Mouse (Mus musculus) ovary, adult 18-20 months (tissue): ENCODE measurements around the gene Dnajc28.
"Not testable (repeated sequence)": the region's sequence is repeated elsewhere in the genome, so short reads cannot be mapped to it uniquely, and the experiment has no call there.

Source experiments
- DNase-seq: peaks from one replicate; pipeline ENCODE4 v3.0.0; 2022; ENCODE audit warnings: low spot score, mixed read lengths

Dnajc28 gene

DNA sequence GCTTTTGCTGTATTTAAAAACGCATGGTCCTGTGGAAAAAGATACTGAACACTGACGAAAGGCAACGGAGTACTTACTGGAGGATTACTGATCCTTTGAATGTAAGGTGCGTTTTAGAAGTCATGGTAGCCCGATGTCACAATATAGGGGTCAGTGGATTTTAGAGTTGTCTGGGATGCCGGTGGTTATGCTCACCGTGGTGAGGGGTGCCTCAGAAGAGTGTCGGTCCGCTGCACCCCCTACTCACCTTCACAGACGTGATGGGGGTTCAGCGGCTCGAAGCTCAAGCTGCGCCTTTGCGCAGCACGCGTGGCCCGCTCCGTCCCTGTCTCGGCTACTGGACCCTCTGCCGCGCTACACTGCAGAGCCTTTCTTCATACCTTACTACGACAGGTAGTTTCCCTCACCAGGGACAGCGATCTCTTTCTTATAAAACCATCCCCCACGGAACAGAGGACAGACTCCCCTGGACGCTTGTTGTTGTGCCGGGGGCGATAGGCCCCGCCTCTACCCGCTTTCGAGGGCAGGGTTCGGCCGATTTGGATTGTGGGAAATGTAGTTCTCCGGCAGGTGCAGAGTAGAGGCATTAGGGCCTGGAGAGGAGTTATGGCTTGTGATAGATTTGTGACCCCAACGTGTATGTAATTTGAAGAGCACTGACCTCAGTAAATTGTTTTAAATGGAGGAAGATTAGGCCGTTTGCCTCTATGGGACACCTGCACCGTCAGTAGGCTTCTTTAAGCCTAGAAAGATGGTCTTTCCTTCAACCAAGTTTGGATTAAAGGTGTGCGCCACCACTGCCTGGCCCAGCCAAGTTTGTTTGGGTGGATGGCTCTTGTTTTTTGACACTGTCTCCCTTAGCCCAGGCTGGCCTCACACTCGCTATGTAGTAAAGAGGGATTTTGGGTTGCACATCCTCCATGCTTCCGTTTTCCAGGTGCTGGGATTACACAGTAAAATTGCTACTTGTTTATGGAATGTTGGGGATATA lies at the start of gene Dnajc28:
TSS of gene Dnajc28 (minus strand) at position 516 of the 991 bp plus-strand sequence.
- DNase-seq, result peak; percentile 60

DNA sequence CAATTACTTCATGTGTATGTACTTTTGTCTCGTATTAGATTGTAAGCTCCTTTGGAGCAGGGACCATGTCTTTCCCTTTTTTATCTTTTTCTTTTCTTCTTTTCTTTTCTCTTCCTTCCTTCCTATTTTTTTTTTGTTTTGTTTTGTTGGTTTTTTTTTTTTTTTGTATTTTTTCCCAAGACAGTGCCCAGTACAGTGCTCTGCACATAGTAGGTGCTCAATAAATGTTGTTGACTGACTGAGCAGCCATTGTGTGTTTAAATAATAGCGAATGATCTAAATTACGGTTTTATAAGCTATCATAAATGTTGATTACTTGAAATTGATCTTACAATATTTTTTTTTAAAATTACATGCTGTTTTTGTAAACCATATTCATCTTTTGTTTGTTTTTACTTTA lies 45.0 kb upstream of the Dnajc28 start:
- DNase-seq, result no peak

DNA sequence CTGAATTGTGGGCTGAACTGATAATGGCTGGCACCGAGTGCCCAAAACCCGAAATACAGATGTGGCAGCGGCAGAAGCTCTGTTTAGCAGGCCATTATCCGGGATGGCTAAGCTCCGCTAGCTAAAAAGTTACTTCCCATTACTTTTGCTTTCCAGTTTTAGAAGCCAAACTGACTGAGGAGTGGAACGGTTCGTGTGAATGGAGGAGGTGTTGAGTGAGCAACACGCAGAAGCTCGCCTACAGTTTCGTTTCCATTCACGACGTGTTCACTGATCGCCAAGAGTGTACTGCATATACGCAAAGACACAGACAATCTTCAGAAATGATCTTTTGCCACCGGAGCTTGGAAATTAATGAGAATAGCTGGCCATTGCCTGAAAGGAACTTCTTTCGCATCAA lies 43.5 kb upstream of the Dnajc28 start:
- no peak for DNase-seq

DNA sequence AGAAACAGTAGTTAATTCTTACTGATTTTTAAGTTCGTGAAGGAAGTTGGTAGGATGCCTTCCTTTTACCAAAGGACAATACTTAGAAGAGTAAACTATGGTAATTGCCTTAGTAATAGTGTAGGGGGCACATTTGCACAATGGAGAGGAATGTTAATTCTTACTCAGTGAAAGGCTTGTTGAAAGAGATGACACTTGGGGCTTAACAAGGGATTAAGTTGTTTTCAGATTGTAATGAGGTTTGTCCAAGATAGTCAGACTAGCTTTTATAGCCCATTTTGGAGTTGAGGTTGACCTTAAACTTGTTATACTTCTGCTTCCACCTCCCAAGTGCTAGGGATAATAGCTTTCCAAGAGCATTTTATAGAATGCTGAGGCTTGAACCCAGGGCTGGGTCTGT lies 42.6 kb upstream of the Dnajc28 start:
- no peak for DNase-seq

DNA sequence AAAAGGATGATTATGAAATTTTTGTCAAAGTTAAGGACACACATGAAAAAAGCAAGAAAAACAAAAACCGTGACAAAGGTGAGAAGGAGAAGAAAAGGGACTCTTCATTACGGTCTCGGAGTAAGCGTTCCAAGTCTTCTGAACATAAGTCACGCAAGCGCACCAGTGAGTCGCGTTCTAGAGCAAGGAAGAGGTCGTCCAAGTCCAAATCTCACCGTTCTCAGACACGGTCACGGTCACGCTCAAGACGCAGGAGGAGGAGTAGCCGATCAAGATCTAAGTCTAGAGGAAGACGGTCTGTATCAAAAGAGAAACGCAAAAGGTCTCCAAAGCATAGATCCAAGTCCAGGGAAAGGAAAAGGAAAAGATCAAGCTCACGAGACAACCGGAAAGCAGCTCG lies 41.0 kb upstream of the Dnajc28 start:
- no peak for DNase-seq

DNA sequence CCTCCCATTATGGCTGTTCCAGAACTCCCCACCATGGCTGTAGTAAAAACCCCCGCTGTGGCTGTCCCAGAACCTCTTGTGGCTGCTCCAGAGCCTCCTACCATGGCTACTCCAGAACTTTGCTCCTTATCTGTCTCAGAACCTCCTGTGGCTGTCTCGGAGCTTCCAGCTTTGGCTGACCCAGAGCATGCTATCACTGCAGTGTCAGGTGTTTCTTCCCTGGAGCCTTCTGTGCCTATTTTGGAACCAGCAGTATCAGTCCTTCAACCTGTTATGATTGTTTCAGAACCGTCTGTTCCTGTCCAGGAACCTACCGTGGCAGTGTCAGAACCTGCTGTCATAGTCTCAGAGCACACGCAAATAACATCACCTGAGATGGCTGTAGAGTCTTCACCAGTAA lies 39.6 kb upstream of the Dnajc28 start:
- DNase-seq, result no peak

GRCm38 (mm10) chr16:91657285-91657684 lies 38.5 kb upstream of the Dnajc28 start:
- DNase-seq, result no peak

- no peak for DNase-seq
Measured at GRCm38 (mm10) chr16:91655285-91655684, 36.5 kb upstream of the Dnajc28 start.

DNA sequence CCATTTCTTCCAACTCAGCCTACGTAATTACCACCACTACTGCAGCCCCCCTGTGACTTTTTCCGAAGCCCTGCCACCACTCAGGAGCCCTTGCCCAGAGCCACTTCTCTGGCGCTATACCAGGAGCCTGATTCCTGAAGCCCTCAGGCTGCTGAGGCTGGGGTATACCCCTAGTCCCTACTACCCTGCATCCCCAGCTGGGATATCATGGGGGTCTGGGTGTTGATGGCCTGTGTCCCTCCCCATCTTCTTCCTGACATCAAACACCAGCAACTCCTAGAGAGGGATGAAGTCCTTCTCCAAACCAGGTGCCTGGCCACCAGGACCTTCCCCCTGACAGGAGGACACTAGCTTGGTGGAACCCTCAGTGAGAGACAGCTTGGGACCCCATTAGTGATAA lies 33.4 kb upstream of the Dnajc28 start:
- DNase-seq, result no peak

DNA sequence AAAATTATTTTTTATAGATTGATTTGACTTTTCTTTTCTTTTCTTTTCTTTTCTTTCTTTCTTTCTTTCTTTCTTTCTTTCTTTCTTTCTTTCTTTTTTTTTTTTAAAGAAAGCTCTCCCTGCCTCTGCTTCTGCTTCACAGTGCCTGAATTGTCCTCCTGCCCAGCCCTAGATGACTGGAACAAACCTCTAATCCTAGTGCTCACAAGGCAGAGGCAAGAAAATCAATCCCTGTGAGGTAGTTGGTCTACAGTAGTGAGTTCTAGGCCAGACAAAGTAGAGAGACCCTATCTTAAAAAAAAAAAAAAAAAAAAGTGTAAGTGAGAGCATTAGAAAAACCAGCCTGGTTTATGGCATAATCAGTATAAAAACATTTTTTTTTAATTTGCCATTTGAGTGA lies 31.0 kb upstream of the Dnajc28 start:
- no peak for DNase-seq

GRCm38 (mm10) chr16:91649246-91649645 lies 30.4 kb upstream of the Dnajc28 start:
- DNase-seq, result no peak

DNA sequence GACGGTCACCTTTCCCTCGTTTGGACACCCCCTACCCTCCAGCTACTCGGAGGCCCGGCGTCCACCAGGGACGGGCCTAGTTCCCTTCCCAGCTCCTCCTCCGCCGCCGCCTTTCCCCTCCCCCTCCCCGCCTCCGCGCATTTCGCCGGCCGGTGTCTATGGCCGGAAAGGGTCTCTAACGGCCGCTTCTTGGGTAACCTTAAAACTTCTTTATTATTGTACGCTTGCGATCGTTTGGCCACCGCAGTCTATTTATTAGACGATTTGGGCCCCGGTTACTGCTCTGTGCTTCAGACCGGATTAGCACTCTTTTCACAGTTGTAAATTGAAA lies 29.4 kb upstream of the Dnajc28 start:
- DNase-seq, result peak; percentile 60

DNA sequence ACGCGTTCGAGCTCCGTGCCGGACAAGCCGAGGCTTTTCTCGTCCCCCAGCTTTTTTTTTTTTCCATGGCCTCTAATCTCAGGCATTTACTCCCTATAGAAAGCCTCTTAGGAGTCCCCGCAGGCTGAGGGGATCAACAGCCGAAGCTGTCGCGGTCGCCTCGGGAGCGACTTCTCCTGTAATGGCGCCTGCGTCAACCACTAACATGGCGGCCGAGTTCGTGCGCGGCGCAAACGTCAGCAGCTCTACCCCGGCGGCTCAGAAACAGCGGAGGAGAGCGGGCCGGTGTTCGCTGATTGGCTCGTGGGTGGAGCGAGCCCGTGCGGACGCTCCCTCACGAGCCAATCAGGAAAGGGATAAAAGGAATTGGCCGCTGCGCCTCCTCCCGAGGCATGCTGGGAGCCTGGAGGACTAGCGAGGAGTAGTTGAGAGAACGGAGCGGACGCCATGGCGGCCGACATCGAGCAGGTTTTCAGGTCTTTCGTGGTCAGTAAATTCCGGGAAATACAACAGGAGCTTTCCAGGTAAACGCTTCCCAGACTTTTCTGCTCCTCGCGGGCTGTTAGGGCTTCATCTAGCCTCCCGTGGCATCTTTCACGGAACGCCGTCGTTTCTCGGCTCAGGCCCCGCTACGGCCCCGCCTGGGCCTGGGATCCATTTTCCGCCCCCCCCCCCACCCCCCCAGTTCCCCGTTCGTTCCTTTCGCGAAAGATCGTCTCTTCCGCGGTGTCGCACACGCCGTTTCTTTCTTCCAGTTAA lies 28.8 kb upstream of the Dnajc28 start, which contains the start of gene Son:
TSS of gene Son (plus strand) at position 46 of the 759 bp plus-strand sequence.
- DNase-seq, result peak; percentile 97

- DNase-seq, result peak; percentile 91
Measured at GRCm38 (mm10) chr16:91646681-91647419, 28.0 kb upstream of the Dnajc28 start, which contains the start of gene Gart. Gene Gart (minus strand): TSS chr16:91646952.

- no peak for DNase-seq
Measured at GRCm38 (mm10) chr16:91645995-91646602, 27.3 kb upstream of the Dnajc28 start.

- not testable (repeated sequence) for DNase-seq
Measured at GRCm38 (mm10) chr16:91645420-91645819, 26.6 kb upstream of the Dnajc28 start.

DNA sequence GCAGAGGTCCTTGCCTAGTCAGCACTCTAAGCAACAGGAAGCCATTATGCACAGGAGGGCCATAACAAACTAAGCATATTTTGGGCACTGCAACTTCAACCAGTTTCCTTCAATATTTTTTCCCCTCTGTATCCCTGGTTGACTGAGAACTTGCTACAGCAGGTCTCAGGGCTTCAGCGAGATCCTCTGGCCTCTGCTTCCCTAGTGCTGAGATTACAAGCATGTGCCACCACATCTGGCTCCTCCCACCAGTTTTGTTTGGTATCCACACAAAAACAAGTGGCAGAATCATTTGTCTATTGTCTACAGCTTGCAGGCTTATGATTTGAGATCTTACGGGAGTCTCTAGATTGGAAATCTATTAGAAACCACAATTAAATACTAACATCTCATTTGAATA lies 26.1 kb upstream of the Dnajc28 start:
- DNase-seq, result no peak

GRCm38 (mm10) chr16:91640171-91640570 lies 21.3 kb upstream of the Dnajc28 start:
- DNase-seq, result no peak

DNA sequence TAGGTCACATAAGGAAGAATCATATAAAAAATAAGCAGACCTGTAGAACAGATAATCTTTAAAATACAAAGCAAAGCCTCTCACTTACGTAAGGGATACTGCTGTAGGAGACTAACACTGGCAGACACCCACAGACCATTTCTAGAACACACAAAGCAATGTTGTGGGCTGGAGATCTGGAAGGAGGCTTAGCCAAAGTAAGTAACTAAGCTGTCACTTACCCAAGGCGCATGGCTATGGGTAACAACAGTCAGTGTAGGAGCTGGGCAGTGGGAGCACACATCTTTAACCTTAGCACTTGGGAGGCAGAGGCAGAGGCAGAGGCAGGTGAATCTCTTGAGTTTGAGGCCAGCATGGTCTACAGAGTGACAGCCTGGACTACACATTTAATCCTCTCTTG lies 20.8 kb upstream of the Dnajc28 start:
- DNase-seq, result no peak

- peak; percentile 63 for DNase-seq
Measured at GRCm38 (mm10) chr16:91639161-91639560, 20.3 kb upstream of the Dnajc28 start.

GRCm38 (mm10) chr16:91633641-91634040 lies 14.8 kb upstream of the Dnajc28 start:
- DNase-seq, result no peak

GRCm38 (mm10) chr16:91632940-91633339 lies 14.1 kb upstream of the Dnajc28 start:
- DNase-seq, result no peak
